Mouse (Mus musculus) testis, adult 2 months (tissue): ENCODE data around the gene Pla2g4e.

Source experiments
- CTCF ChIP-seq: fragments of 200-500 bp; IDR thresholded peaks from 2 replicates; pipeline ENCODE4 v1.5.1; 2012; ENCODE audit warnings: low read depth, mild to moderate bottlenecking, inconsistent platforms, low read length, moderate library complexity; ENCODE audit not compliant: control insufficient read depth, insufficient read depth, insufficient replicate concordance
- POLR2A ChIP-seq: fragments of 200-500 bp; IDR thresholded peaks from 2 replicates; pipeline ENCODE4 v1.6.1; 2012; ENCODE audit warnings: low read depth, mild to moderate bottlenecking, inconsistent platforms, low read length, moderate library complexity; ENCODE audit not compliant: control insufficient read depth

- no peak for TF ChIP-seq POLR2A
- no peak for TF ChIP-seq CTCF
Observed at GRCm38 (mm10) chr2:120187583-120187982, 57.6 kb downstream of the Pla2g4e start.
